Mouse (Mus musculus) limb, embryonic 12.5 days (tissue): Measurements from ENCODE around the gene Slco3a1. TPM values are rescaled to one million over a fixed set of nuclear protein-coding genes. Genes with fewer than 3 reads are reported as not detected.

Experiments
- ATAC-seq: fragments of 200-750 bp; cut with Nextera tagmentation; 2 replicates; pipeline ENCODE4 v1.8.0; 2017; ENCODE audit warnings: low read depth, moderate TSS enrichment; ENCODE audit not compliant: insufficient number of reproducible peaks, insufficient read depth, low FRiP score, low TSS enrichment
- H3K27ac ChIP-seq: fragments of 300-500 bp; sonication (generic); 2 replicates; pipeline ENCODE4 v1.5.1; 2016; ENCODE audit warnings: mild to moderate bottlenecking, moderate library complexity
- H3K27me3 ChIP-seq: fragments of 300-500 bp; sonication (generic); 2 replicates; pipeline ENCODE4 v1.6.1; 2016; ENCODE audit warnings: mild to moderate bottlenecking, moderate library complexity
- H3K36me3 ChIP-seq: fragments of 300-500 bp; sonication (generic); 2 replicates; pipeline ENCODE4 v1.6.1; 2016; ENCODE audit warnings: mild to moderate bottlenecking, moderate library complexity
- H3K4me1 ChIP-seq: fragments of 300-500 bp; sonication (generic); replicated peaks from 2 replicates; pipeline ENCODE4 v1.6.1; 2016
- H3K4me2 ChIP-seq: fragments of 300-500 bp; sonication (generic); 2 replicates; pipeline ENCODE4 v1.6.1; 2016; ENCODE audit warnings: mild to moderate bottlenecking, moderate library complexity
- H3K4me3 ChIP-seq: fragments of 300-500 bp; sonication (generic); replicated peaks from 2 replicates; pipeline ENCODE4 v1.5.1; 2016; ENCODE audit warnings: mild to moderate bottlenecking
- H3K9ac ChIP-seq: fragments of 300-500 bp; sonication (generic); replicated peaks from 2 replicates; pipeline ENCODE4 v1.6.1; 2016; ENCODE audit warnings: mild to moderate bottlenecking, moderate library complexity
- H3K9me3 ChIP-seq: fragments of 300-500 bp; sonication (generic); 2 replicates; pipeline ENCODE4 v1.6.1; 2016; ENCODE audit warnings: mild to moderate bottlenecking, moderate library complexity
- WGBS: fragments of 180-500 bp; shearing (Covaris S2); methylation state at CpG from one replicate; pipeline ENCODE4 v1.1.7; 2016; 5-methylcytosine and 5-hydroxymethylcytosine counted together
- polyA plus RNA-seq: library from polyadenylated mRNA; unstranded; fragments of >200 nt; fragmentation: Nextera tagmentation; extraction: Ambion mirVana; gene quantifications from 2 replicates; pipeline ENCODE4 v1.2.1, GENCODE M21; 2016

The Slco3a1 gene
- polyA plus RNA-seq, 1 experiment from 2014 or later, result 8.2 TPM

DNA sequence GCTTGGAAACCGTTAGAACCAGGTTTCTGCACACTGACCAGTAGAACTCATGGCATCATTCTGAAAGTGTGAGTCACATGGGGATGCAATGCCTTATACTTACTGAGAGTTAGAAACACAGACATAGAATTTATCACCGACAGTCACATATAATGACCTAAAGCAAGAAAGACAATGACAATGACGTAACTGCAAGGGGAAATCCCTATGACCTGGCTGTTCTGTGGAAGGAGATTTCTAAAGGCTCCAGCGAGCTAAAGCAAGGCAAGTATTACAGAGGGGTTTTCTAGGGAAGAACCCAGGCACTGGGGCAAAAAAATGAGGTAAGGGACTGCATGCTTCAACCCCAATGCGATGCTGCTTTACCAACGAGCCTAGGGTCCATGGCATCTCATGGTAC, 26.9 kb downstream of the Slco3a1 start:
- Histone ChIP-seq H3K9me3 (no peaks in the 10 kb centered on the region), H3K27me3 (no peaks in the 10 kb centered on the region), H3K4me2 (no peak overlapping the region), H3K36me3 (no peaks in the 10 kb centered on the region), H3K9ac (no peak overlapping the region), H3K4me3 (no peak overlapping the region), H3K4me1 (no peaks in the 10 kb centered on the region), H3K27ac (no peak overlapping the region)
- WGBS, result 87% methylated on average over 6 of the region's 6 CpGs
- ATAC-seq, result no peak

DNA sequence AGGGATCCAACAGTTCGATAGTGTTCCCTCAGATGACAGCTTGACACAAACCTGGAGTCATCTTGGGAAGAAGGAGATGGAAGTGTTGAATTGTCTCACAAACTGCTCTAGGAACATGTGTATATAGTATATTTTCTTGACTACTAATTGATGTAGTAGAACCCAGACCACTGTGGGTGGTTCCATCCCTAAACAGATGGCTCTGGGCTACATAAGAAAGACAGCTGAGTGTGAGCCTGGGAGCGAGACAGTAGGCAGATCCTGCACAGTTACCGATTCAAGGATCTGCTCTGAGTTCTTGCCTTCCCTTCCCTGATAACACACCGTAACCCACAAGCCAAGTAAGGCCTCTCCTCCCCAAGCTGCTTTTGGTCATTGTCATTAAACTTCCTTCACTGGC, 28.6 kb downstream of the Slco3a1 start:
- H3K27ac ChIP-seq, result no peak overlapping the region
- no peaks in the 10 kb centered on the region for H3K9me3 ChIP-seq
- no peaks in the 10 kb centered on the region for H3K36me3 ChIP-seq
- no peak overlapping the region for H3K4me2 ChIP-seq
- no peak for ATAC-seq
- H3K9ac ChIP-seq, result no peak overlapping the region
- H3K27me3 ChIP-seq, result no peaks in the 10 kb centered on the region
- H3K4me1 ChIP-seq, result no peaks in the 10 kb centered on the region
- H3K4me3 ChIP-seq, result no peak overlapping the region
- 90% methylated on average over 4 of the region's 4 CpGs for WGBS

DNA sequence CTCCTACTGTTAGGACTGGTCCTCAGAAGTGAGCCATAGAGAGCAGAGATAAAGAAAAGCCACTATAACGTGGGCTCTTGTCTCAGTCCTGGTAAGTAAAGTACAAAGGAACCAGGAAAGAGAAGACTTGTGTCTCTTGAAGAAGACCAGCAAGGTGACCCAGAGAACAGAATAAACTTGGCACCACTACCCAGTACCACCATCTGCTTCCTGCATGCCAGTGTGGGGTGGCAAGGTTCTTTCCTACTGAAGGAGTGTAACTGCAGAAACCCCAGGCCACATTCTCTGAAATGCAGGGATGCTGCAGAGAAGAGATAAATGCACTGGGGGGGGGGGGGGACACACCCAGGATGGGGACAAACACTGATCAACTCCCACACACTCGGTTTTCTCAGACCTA, 29.0 kb downstream of the Slco3a1 start:
- Histone ChIP-seq H3K27ac (no peak overlapping the region), H3K4me3 (no peak overlapping the region), H3K9me3 (no peaks in the 10 kb centered on the region), H3K36me3 (no peaks in the 10 kb centered on the region), H3K4me1 (no peaks in the 10 kb centered on the region), H3K4me2 (no peak overlapping the region), H3K9ac (no peak overlapping the region), H3K27me3 (no peaks in the 10 kb centered on the region)
- 82% methylated on average over 2 of the region's 2 CpGs for WGBS
- no peak for ATAC-seq

DNA sequence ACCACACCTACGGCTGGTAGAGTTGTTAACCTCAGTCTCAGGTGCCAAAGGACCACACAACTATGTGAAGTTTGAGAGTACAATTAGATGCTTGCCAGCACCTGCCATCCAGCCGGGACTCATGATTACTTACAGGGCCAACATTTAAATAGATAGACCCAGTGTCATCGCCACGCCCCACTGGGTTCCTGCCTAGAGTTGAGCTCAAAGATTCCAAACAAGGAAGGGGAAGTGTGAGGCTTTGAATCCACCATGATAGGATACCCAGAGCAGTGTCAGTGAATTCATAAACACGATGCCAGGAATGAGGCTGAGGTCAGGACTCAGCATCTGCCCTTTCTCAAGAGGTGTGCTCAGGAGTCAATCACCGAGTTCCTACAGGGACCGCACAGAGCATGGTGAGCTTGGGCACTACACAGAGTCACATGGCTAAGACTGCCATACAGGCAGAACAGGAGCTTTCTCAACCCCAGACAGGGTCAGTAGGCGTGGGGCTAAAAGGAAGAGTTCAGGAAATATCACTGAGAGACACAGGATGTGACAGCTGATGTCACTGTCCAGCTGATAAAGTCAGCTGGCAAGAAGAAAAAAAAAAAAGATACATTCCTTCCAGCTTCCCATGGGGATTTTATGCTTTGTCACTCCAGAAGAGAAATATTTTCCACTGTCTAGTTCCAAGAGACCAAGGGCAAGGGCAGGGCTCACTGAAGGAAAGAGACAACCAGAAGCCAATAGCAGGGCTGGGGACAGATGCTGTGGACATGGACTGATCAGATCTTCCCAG, 30.2 kb downstream of the Slco3a1 start:
- Histone ChIP-seq H3K4me2 (no peak overlapping the region), H3K27me3 (no peaks in the 10 kb centered on the region)
- ATAC-seq, result no peak

DNA sequence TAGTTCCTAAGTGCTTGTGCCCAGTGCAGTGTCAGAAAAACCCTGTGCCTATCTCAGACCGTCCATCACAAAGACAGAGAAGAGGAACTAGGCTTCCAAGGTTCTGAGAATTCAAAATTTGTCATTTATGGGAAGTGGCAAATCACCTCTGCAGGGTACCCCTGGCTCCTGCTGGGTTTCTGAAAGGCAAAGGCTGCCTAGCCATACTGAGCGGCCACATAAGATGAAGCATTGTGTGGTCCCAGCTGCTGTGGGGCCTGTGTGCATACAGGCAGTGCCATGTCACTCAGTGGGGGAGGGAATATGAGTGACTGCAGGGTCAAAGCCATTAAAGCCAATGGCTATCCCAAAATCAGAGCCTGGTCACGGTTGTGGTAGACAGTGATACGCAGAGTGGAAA, 31.5 kb downstream of the Slco3a1 start:
- no peaks in the 10 kb centered on the region for H3K4me1 ChIP-seq
- no peak overlapping the region for H3K9ac ChIP-seq
- H3K36me3 ChIP-seq, result no peaks in the 10 kb centered on the region
- H3K27ac ChIP-seq, result no peak overlapping the region
- WGBS, result 66% methylated on average over 4 of the region's 4 CpGs
- H3K27me3 ChIP-seq, result no peaks in the 10 kb centered on the region
- no peaks in the 10 kb centered on the region for H3K9me3 ChIP-seq
- ATAC-seq, result no peak
- no peak overlapping the region for H3K4me3 ChIP-seq
- no peak overlapping the region for H3K4me2 ChIP-seq

More for the DNA sequence above, 30.2 kb downstream of the Slco3a1 start:
- H3K27ac ChIP-seq, result no peak overlapping the region
- H3K36me3 ChIP-seq, result no peaks in the 10 kb centered on the region
- no peak overlapping the region for H3K4me3 ChIP-seq
- WGBS, result 87% methylated on average over 8 of the region's 8 CpGs
- no peak overlapping the region for H3K9ac ChIP-seq
- H3K4me1 ChIP-seq, result no peaks in the 10 kb centered on the region
- no peaks in the 10 kb centered on the region for H3K9me3 ChIP-seq

DNA sequence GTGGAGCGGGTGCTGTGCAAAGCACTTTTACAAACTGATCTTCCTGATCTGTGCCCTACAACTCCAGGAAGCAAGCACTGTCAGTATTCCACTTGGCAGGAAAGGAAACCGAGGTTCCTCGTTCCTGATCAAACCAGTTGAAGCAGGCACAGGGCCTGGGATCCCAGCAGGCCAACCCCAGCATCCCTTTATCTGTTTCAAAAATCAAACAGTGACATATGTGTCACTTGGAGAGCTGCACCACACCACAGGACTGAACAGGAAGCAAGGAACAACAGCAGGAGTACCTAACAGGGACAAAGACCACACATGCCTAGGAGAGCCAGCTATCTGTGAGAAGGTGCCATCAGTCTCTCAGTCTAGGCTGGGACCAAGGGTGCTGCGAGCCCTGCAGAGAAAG, 32.3 kb downstream of the Slco3a1 start:
- no peak overlapping the region for H3K9ac ChIP-seq
- WGBS, result 82% methylated on average over 4 of the region's 4 CpGs
- no peaks in the 10 kb centered on the region for H3K4me1 ChIP-seq
- H3K4me2 ChIP-seq, result no peak overlapping the region
- H3K27me3 ChIP-seq, result no peaks in the 10 kb centered on the region
- no peaks in the 10 kb centered on the region for H3K36me3 ChIP-seq
- ATAC-seq, result no peak
- H3K27ac ChIP-seq, result no peak overlapping the region
- H3K4me3 ChIP-seq, result no peak overlapping the region
- H3K9me3 ChIP-seq, result no peaks in the 10 kb centered on the region

DNA sequence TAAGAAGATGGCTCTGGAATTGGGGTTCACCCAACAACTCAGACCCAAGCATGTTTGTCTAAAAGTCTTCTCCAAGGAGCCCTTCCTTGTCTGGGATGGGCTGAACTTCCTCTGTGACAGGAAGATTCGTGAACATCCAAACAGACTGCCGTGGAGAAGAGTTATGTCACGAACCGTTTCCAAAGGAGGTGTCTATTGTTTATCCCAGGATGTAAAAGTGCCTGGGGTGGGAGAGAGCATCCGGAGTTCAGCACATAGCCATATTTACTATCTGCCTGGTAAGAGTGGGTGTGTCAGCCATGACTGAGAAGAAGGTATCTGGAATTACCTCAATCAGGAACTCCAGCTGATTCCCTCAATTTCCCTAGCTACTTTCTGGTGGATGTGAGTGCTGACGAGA, 35.2 kb downstream of the Slco3a1 start:
- no peak overlapping the region for H3K27ac ChIP-seq
- H3K4me3 ChIP-seq, result no peak overlapping the region
- H3K9me3 ChIP-seq, result no peaks in the 10 kb centered on the region
- H3K27me3 ChIP-seq, result no peaks in the 10 kb centered on the region
- no peak overlapping the region for H3K4me2 ChIP-seq
- no peak for ATAC-seq
- WGBS, result 67% methylated on average over 6 of the region's 6 CpGs
- H3K36me3 ChIP-seq, result no peaks in the 10 kb centered on the region
- H3K4me1 ChIP-seq, result no peaks in the 10 kb centered on the region
- H3K9ac ChIP-seq, result no peak overlapping the region

DNA sequence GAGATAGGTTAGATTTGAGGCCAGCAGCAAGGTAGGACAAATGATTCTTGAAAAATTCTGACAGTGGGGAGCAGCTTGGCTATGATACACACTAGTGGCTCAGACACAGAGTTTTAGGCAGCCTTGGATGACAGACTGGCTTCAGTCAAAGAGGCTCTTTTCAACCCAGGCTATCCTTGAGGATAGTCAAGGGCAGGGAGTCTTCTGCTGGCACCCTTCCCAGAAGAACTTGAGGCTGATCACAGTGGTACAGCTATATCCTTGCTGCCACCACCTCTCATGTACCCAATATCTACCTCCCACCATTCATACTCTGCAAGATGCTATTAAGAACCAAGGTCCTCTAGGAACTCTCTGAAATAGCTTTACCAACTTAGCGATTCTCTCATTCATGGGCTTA, 35.8 kb downstream of the Slco3a1 start:
- Histone ChIP-seq H3K9me3 (no peaks in the 10 kb centered on the region), H3K4me2 (no peak overlapping the region), H3K27ac (no peak overlapping the region), H3K4me1 (no peaks in the 10 kb centered on the region), H3K36me3 (no peaks in the 10 kb centered on the region), H3K27me3 (no peaks in the 10 kb centered on the region), H3K9ac (no peak overlapping the region), H3K4me3 (no peak overlapping the region)
- 93% methylated on average over 1 of the region's 1 CpGs for WGBS
- ATAC-seq, result no peak

DNA sequence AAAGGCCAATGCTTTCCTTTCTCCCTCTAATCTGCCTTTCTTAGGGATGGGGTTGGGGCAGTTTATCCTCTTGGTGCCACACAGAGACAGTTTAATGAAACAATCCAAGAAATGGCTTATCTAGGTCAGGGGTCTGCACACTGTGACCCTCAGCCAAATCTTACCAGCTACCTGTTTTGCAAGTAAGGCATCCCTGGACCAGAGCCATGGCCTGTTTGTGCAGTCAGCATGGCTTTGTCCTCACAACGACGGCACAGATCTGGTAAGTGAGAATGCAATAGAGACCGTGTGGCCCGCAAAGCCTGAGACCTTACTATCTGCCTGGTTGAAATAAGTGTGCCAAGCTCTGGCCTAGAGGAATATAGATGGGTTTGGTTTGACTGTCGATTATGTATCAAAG, 36.3 kb downstream of the Slco3a1 start:
- Histone ChIP-seq H3K4me2 (no peak overlapping the region), H3K27me3 (no peaks in the 10 kb centered on the region), H3K9me3 (no peaks in the 10 kb centered on the region), H3K36me3 (no peaks in the 10 kb centered on the region), H3K27ac (no peak overlapping the region), H3K4me3 (no peak overlapping the region), H3K9ac (no peak overlapping the region), H3K4me1 (no peaks in the 10 kb centered on the region)
- no peak for ATAC-seq
- WGBS, result 90% methylated on average over 5 of the region's 5 CpGs

DNA sequence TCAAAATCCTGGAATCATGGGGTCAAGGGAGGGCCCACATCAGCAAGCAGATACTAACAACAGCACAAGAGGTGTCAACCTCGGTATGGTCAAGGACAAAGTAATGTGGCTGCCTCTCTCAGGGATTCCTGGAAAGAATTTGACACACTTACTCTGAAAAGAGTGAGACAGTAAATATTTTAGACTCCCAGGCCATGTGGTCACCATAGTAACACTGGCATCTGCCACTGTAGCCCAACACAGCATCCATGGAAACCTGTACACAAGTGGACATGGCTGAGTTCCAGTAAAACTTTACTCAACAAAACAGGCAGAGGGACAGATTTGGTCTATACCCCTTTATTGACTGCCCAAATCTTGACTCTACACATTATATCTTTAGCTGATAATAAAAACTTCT, 43.9 kb downstream of the Slco3a1 start:
- Histone ChIP-seq H3K27me3 (no peaks in the 10 kb centered on the region; the same call in 1 of the 2 replicates), H3K9ac (no peak overlapping the region), H3K4me1 (peaks cover 3% of the 10 kb centered on the region; the same call in 1 of the 2 replicates), H3K4me2 (no peak overlapping the region), H3K9me3 (no peaks in the 10 kb centered on the region), H3K4me3 (no peak overlapping the region), H3K27ac (no peak overlapping the region), H3K36me3 (no peaks in the 10 kb centered on the region)
- 79% methylated on average over 1 of the region's 1 CpGs for WGBS
- no peak for ATAC-seq

DNA sequence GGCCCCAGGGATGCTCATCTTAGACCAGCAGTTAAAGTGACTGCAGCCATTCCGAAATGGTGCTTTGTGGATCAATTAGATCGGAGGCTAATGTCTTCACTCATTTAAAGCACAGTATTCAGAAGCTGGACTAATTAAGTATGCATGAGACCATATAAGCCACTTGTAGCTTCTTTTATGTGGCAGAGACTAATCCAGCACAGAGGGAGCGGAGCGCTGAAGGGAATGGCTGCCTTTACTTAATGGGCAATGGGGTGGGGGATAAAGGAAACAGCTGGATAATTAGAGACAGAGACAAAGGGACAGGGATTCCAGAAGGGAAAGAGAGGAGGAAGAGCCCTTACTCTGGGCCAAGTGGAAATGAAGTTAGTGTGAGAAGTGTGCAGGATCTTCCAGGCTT, 46.4 kb downstream of the Slco3a1 start:
- WGBS, result 31% methylated on average over 4 of the region's 4 CpGs
- Histone ChIP-seq H3K4me1 (peaks cover 5% of the 10 kb centered on the region; the same call in 1 of the 2 replicates), H3K4me3 (no peak overlapping the region), H3K4me2 (no peak overlapping the region), H3K9me3 (no peaks in the 10 kb centered on the region), H3K9ac (no peak overlapping the region), H3K36me3 (no peaks in the 10 kb centered on the region), H3K27ac (no peak overlapping the region), H3K27me3 (no peaks in the 10 kb centered on the region; the same call in 1 of the 2 replicates)
- no peak for ATAC-seq

DNA sequence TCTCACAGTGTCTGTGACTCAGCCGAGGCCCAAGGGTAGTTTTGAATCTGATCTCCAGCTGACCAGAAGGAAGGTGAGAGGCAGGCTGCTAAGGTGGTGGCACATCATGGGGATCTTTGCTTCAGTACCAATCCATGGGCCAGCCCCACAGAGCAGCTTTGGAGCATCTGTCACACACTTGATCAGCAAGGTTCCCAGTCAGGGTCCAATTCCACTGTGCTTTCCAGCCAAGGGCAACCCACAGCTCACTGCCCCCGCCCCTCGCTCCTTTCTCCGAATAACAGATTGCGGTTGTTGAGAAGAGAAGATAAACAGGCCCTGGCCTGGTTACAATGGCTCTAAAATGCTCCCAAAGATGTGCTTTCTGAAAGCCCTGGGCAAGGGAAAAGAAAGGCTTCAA, 47.7 kb downstream of the Slco3a1 start:
- WGBS, result 93% methylated on average over 5 of the region's 5 CpGs
- Histone ChIP-seq H3K4me1 (peaks cover 5% of the 10 kb centered on the region; the same call in 1 of the 2 replicates), H3K27ac (no peak overlapping the region), H3K4me3 (no peak overlapping the region), H3K27me3 (no peaks in the 10 kb centered on the region; the same call in 1 of the 2 replicates), H3K36me3 (no peaks in the 10 kb centered on the region), H3K4me2 (no peak overlapping the region), H3K9me3 (no peaks in the 10 kb centered on the region), H3K9ac (no peak overlapping the region)
- no peak for ATAC-seq
